Mouse (Mus musculus): ENCODE measurements at regions not wholly inside any gene's neighbourhood (a gene's known extent, or its start where the extent isn't known, plus 50 kb on each side); places are given as distances from the start of the nearest gene placed in this dataset.
"Not testable (repeated sequence)": the region's sequence is repeated elsewhere in the genome, so short reads cannot be mapped to it uniquely, and the experiment has no call there.

GRCm38 (mm10) chr2:171985813-171986572, 57.3 kb downstream of the Cbln4 start:
- in situ Hi-C loops (cut with MboI, MseI): no loop called here

- in situ Hi-C loops (cut with MboI, MseI): no loop called here
Measured at GRCm38 (mm10) chr2:171969311-171969905, 73.9 kb downstream of the Cbln4 start.

GRCm38 (mm10) chr2:171946569-171947250, 96.6 kb downstream of the Cbln4 start:
- in situ Hi-C loops (cut with MboI, MseI): no loop called here

- in situ Hi-C loops (cut with MboI, MseI): no loop called here
Measured at GRCm38 (mm10) chr2:171942671-171943070, 100.6 kb downstream of the Cbln4 start.

- in situ Hi-C loops (cut with MboI, MseI): no loop called here
Measured at GRCm38 (mm10) chr2:171935646-171936325, 107.5 kb downstream of the Cbln4 start.

- in situ Hi-C loops (cut with MboI, MseI): no loop called here
Measured at GRCm38 (mm10) chr2:171920960-171921359, 122.3 kb downstream of the Cbln4 start.

GRCm38 (mm10) chr2:171887306-171887705, 156.0 kb downstream of the Cbln4 start:
- in situ Hi-C loops (cut with MboI, MseI): loop anchor here in 1 of 2 experiments (10.0 kb wide), 1 partner anchor 1977 kb away; no protein-coding TSS in a partner anchor

GRCm38 (mm10) chr2:171879238-171879960, 163.9 kb downstream of the Cbln4 start:
- in situ Hi-C loops (cut with MboI, MseI): not testable (repeated sequence)

- in situ Hi-C loops (cut with MboI, MseI): no loop called here
Measured at GRCm38 (mm10) chr2:171867550-171867949, 175.7 kb downstream of the Cbln4 start.

- in situ Hi-C loops (cut with MboI, MseI): no loop called here
Measured at GRCm38 (mm10) chr2:171864376-171864965, 178.8 kb downstream of the Cbln4 start.

- in situ Hi-C loops (cut with MboI, MseI): no loop called here
Measured at GRCm38 (mm10) chr2:171862626-171863025, 180.6 kb downstream of the Cbln4 start.

GRCm38 (mm10) chr2:171858894-171859293, 184.4 kb downstream of the Cbln4 start:
- in situ Hi-C loops (cut with MboI, MseI): no loop called here

- in situ Hi-C loops (cut with MboI, MseI): no loop called here
Measured at GRCm38 (mm10) chr2:171856491-171856890, 186.8 kb downstream of the Cbln4 start.

- in situ Hi-C loops (cut with MboI, MseI): no loop called here
Measured at GRCm38 (mm10) chr2:171846826-171847492, 196.3 kb downstream of the Cbln4 start.

- in situ Hi-C loops (cut with MboI, MseI): no loop called here
Measured at GRCm38 (mm10) chr2:171840058-171840713, 203.1 kb downstream of the Cbln4 start.

GRCm38 (mm10) chr2:171822156-171822555, 221.1 kb downstream of the Cbln4 start:
- in situ Hi-C loops (cut with MboI, MseI): no loop called here

GRCm38 (mm10) chr2:171818504-171818903, 224.8 kb downstream of the Cbln4 start:
- in situ Hi-C loops (cut with MboI, MseI): no loop called here

GRCm38 (mm10) chr2:171816685-171817419, 226.4 kb downstream of the Cbln4 start:
- in situ Hi-C loops (cut with MboI, MseI): no loop called here

- in situ Hi-C loops (cut with MboI, MseI): no loop called here
Measured at GRCm38 (mm10) chr2:171812701-171813100, 230.6 kb downstream of the Cbln4 start.

Measured in T-helper 17 cell (primary cell).